Mouse (Mus musculus) CH12.LX (cell line): ENCODE results near the gene Bicc1. TPM values are rescaled to one million over a fixed set of nuclear protein-coding genes. Genes with fewer than 3 reads are reported as not detected.

Experiments used
- DNase-seq: peaks from one replicate; pipeline ENCODE4 v3.0.0-alpha.2; 2013; ENCODE audit errors: extremely low read depth
- H3K27ac ChIP-seq: 2 replicates; pipeline ENCODE4 v1.5.1; 2012; ENCODE audit warnings: low read depth, mild to moderate bottlenecking, control low read depth, moderate library complexity; ENCODE audit not compliant: insufficient read depth
- H3K27me3 ChIP-seq: replicated peaks from 2 replicates; pipeline ENCODE3; 2012; ENCODE audit warnings: inconsistent platforms
- H3K36me3 ChIP-seq, 2 experiments: replicated peaks in 1 of 2; 2 replicates each; pipeline versions ENCODE3 to v1.6.1; 2012; ENCODE audit warnings: inconsistent platforms in 1 of 2, low read length in 1 of 2, mild to moderate bottlenecking in 1 of 2, mixed read lengths in 1 of 2, moderate library complexity in 1 of 2; ENCODE audit not compliant: control insufficient read depth in 1 of 2, insufficient read depth in 1 of 2
- H3K4me1 ChIP-seq, 2 experiments: 2 replicates each; pipeline ENCODE4 v1.6.1; 2012; ENCODE audit warnings: inconsistent platforms in 1 of 2, moderate library complexity in 1 of 2; ENCODE audit not compliant: insufficient read depth in 2 of 2, control insufficient read depth in 1 of 2
- H3K4me2 ChIP-seq: 2 replicates; pipeline ENCODE4 v1.6.1; 2012; ENCODE audit warnings: low read depth, mild to moderate bottlenecking, control low read depth; ENCODE audit not compliant: poor library complexity, insufficient read depth, severe bottlenecking
- H3K4me3 ChIP-seq, 3 experiments: fragments of 150-350 bp in 1 of 3; sonication (generic) in 1 of 3; replicated peaks in 1 of 3; 2 replicates each; pipeline versions ENCODE3 to v1.5.1; 2011 to 2012; ENCODE audit warnings: low read depth in 2 of 3, low read length in 2 of 3, mild to moderate bottlenecking in 2 of 3, moderate library complexity in 2 of 3, control low read depth in 1 of 3, improper control_type of control experiment in 1 of 3, inconsistent platforms in 1 of 3, mixed read lengths in 1 of 3; ENCODE audit not compliant: poor library complexity in 1 of 3
- H3K79me2 ChIP-seq: replicated peaks from 2 replicates; pipeline ENCODE4 v1.6.1; 2012; ENCODE audit warnings: mild to moderate bottlenecking, moderate library complexity; ENCODE audit not compliant: control insufficient read depth, poor library complexity, insufficient read depth, severe bottlenecking; ENCODE audit errors: extremely low read depth
- H3K9ac ChIP-seq: 2 replicates; pipeline ENCODE4 v1.6.1; 2012; ENCODE audit warnings: low read depth, mild to moderate bottlenecking, control low read depth, moderate library complexity; ENCODE audit not compliant: insufficient read depth
- H3K9me3 ChIP-seq: replicated peaks from 2 replicates; pipeline ENCODE3; 2012; ENCODE audit warnings: low read length, inconsistent platforms, mixed read lengths
- CHD2 ChIP-seq: IDR thresholded peaks from 2 replicates; pipeline ENCODE4 v1.6.1; 2011; ENCODE audit warnings: low read length, improper control_type of control experiment
- E2F4 ChIP-seq: IDR thresholded peaks from 2 replicates; pipeline ENCODE4 v1.6.1; 2011; ENCODE audit warnings: low read depth, low read length, improper control_type of control experiment; ENCODE audit not compliant: insufficient replicate concordance
- EP300 ChIP-seq: IDR thresholded peaks from 2 replicates; pipeline ENCODE4 v1.6.1; 2011; ENCODE audit warnings: low read length, improper control_type of control experiment
- GABPA ChIP-seq: IDR thresholded peaks from 2 replicates; pipeline ENCODE4 v1.6.1; 2012; ENCODE audit warnings: low read depth, low read length, improper control_type of control experiment, inconsistent platforms; ENCODE audit not compliant: insufficient replicate concordance
- JUN ChIP-seq: IDR thresholded peaks from 2 replicates; pipeline ENCODE4 v1.6.1; 2011; ENCODE audit warnings: low read depth, mild to moderate bottlenecking, low read length, improper control_type of control experiment, moderate library complexity; ENCODE audit not compliant: insufficient read depth
- KAT2A ChIP-seq: IDR thresholded peaks from 2 replicates; pipeline ENCODE4 v1.6.1; 2012; ENCODE audit warnings: low read length, improper control_type of control experiment, inconsistent platforms; ENCODE audit not compliant: insufficient replicate concordance
- MAFK ChIP-seq: IDR thresholded peaks from 2 replicates; pipeline ENCODE4 v1.6.1; 2011; ENCODE audit warnings: low read length, improper control_type of control experiment; ENCODE audit not compliant: insufficient replicate concordance
- MAX ChIP-seq: IDR thresholded peaks from 2 replicates; pipeline ENCODE4 v1.6.1; 2011; ENCODE audit warnings: low read length, improper control_type of control experiment
- MAZ ChIP-seq: IDR thresholded peaks from 2 replicates; pipeline ENCODE4 v1.6.1; 2012; ENCODE audit warnings: low read depth, mild to moderate bottlenecking, inconsistent platforms, low read length, improper control_type of control experiment, moderate library complexity
- MXI1 ChIP-seq: IDR thresholded peaks from 2 replicates; pipeline ENCODE4 v1.6.1; 2011; ENCODE audit warnings: mild to moderate bottlenecking, low read depth, low read length, improper control_type of control experiment
- NELFE ChIP-seq: IDR thresholded peaks from 2 replicates; pipeline ENCODE4 v1.6.1; 2011; ENCODE audit warnings: low read depth, low read length, improper control_type of control experiment
- PAX5 ChIP-seq: IDR thresholded peaks from 2 replicates; pipeline ENCODE4 v1.6.1; 2012; ENCODE audit warnings: low read length, inconsistent platforms, mixed read lengths
- POLR2AphosphoS2 ChIP-seq: IDR thresholded peaks from 2 replicates; pipeline ENCODE4 v1.6.1; 2011; ENCODE audit warnings: low read depth, low read length, improper control_type of control experiment
- RAD21 ChIP-seq: IDR thresholded peaks from 2 replicates; pipeline ENCODE4 v1.6.1; 2011; ENCODE audit warnings: low read depth, mild to moderate bottlenecking, low read length, improper control_type of control experiment, moderate library complexity
- RCOR1 ChIP-seq: conservative IDR thresholded peaks from 2 replicates; pipeline ENCODE4 v1.6.1; 2012; ENCODE audit warnings: low read depth, mild to moderate bottlenecking, inconsistent platforms, low read length, improper control_type of control experiment
- SIN3A ChIP-seq: IDR thresholded peaks from 2 replicates; pipeline ENCODE4 v1.6.1; 2012; ENCODE audit warnings: low read length, improper control_type of control experiment, inconsistent platforms
- SMC3 ChIP-seq: IDR thresholded peaks from 2 replicates; pipeline ENCODE4 v1.6.1; 2011; ENCODE audit warnings: low read depth, low read length, improper control_type of control experiment
- ZC3H11A ChIP-seq: IDR thresholded peaks from 2 replicates; pipeline ENCODE4 v1.6.1; 2012; ENCODE audit warnings: low read depth, mild to moderate bottlenecking, inconsistent platforms, low read length, improper control_type of control experiment
- ZKSCAN1 ChIP-seq: IDR thresholded peaks from 2 replicates; pipeline ENCODE4 v1.6.1; 2012; ENCODE audit warnings: low read depth, inconsistent platforms, low read length, improper control_type of control experiment, borderline replicate concordance
- ZNF384 ChIP-seq: IDR thresholded peaks from 2 replicates; pipeline ENCODE4 v1.6.1; 2012; ENCODE audit warnings: low read depth, low read length, improper control_type of control experiment, inconsistent platforms
- dilution Hi-C: fragments of 300-500 bp; cut with MboI; formaldehyde crosslinking; loops from 2 replicates; pipeline ENCODE4 v1.14.3; 2020; ENCODE audit warnings: low sequenced_read_pairs; ENCODE audit not compliant: extremely low pct_unique_long_range_greater_than_20kb, extremely low pct_ligation_motif_present
- in situ Hi-C: fragments of 300-500 bp; cut with MboI; formaldehyde crosslinking; loops from 3 replicates; pipeline ENCODE4 v1.14.3; 2019; ENCODE audit warnings: low sequenced_read_pairs, low pct_ligation_motif_present, low pct_unique_long_range_greater_than_20kb, mixed read lengths
- polyA plus RNA-seq: library from polyadenylated mRNA; unstranded; fragments of >175 nt; gene quantifications from 2 replicates; pipeline ENCODE4 v1.2.1, GENCODE M21; 2012; ENCODE audit warnings: low read depth; ENCODE audit not compliant: insufficient read length
- total RNA-seq, 2 experiments: library from RNA; depleted of rRNA; stranded (reverse); fragments of 300-350 nt in 1 of 2; fragments of >200 nt in 1 of 2; gene quantifications; 2 replicates each; pipeline ENCODE4 v1.2.3; 2012 to 2014

The Bicc1 gene
- total and polyA plus RNA-seq, 3 experiments, result not detected

DNA sequence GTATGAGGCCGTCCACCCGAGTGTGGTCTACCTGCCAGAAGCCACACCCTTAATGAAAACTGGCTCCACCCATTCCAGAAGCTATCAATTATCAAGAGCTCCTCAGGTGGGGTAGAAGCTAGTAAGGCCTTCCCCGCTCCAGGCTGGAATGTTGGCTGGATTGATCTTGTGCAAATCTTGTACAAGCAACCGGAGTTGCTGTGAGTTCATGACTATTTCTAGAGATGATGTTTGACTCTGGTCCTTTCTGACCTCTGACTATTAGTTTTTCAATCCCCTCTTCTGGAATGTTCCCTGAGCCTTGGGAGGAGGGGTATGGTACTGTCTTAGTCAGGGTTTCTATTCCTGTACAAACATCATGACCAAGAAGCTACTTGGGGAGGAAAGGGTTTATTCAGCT is 157.3 kb downstream of the Bicc1 start:
- Histone ChIP-seq H3K27ac (no peak overlapping the region), H3K27me3 (peaks cover 3% of the 10 kb centered on the region), H3K4me2 (no peak overlapping the region), H3K4me1 (no peaks in the 10 kb centered on the region), H3K36me3 (no peaks in the 10 kb centered on the region), H3K9ac (no peak overlapping the region), H3K9me3 (peaks cover 20% of the 10 kb centered on the region), H3K4me3 (no peak overlapping the region), H3K79me2 (no peaks in the 10 kb centered on the region)
- no peak for DNase-seq
- in situ Hi-C loops, result no loop called here
- dilution Hi-C loops, result no loop called here
- no peak for TF ChIP-seq E2F4
- no peak for TF ChIP-seq ZKSCAN1
- no peak for TF ChIP-seq SMC3
- TF ChIP-seq PAX5, result no peak
- no peak for TF ChIP-seq SIN3A
- TF ChIP-seq NELFE, result no peak
- no peak for TF ChIP-seq JUN
- TF ChIP-seq POLR2AphosphoS2, result no peak
- no peak for TF ChIP-seq EP300
- no peak for TF ChIP-seq CHD2
- no peak for TF ChIP-seq GABPA
- no peak for TF ChIP-seq ZC3H11A
- TF ChIP-seq KAT2A, result no peak
- no peak for TF ChIP-seq RAD21

DNA sequence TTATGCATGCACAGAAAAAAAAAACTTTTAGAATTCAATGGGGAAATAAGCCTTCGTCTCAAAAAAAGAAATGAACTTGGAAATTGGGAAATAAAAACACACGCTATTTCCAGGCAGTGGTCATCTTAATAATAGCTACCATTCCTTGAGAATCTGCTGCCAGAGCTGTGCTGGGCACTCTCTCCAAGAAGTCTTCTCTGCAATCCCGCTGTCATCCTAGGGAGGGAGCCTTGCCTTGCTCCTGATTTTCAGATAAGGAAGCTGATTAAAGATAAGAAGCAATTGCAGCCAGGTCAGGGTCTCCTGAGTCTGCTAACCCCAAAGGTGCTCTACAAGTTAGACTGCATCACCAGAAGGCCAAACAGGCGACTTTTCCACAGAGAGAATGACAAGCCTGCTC is 161.4 kb downstream of the Bicc1 start:
- dilution Hi-C loops, result no loop called here

More for the DNA sequence above, 161.4 kb downstream of the Bicc1 start:
- Histone ChIP-seq H3K27me3 (no peaks in the 10 kb centered on the region), H3K4me2 (no peak overlapping the region), H3K9ac (no peak overlapping the region), H3K27ac (no peak overlapping the region), H3K36me3 (no peaks in the 10 kb centered on the region), H3K4me1 (no peaks in the 10 kb centered on the region), H3K9me3 (peaks cover 12% of the 10 kb centered on the region), H3K79me2 (no peaks in the 10 kb centered on the region), H3K4me3 (no peak overlapping the region)
- DNase-seq, result no peak
- TF ChIP-seq SIN3A (no peak), MXI1 (no peak), ZNF384 (no peak), SMC3 (no peak), MAZ (no peak), MAX (no peak), ZC3H11A (no peak), MAFK (no peak), ZKSCAN1 (no peak), RCOR1 (no peak), NELFE (no peak)
- in situ Hi-C loops, result no loop called here
